Mouse (Mus musculus) kidney, embryonic 16.5 days (tissue): ENCODE data around the gene Sgms1. TPM values are rescaled to one million over a fixed set of nuclear protein-coding genes. Genes with fewer than 3 reads are reported as not detected.
"Not testable (repeated sequence)": the region's sequence is repeated elsewhere in the genome, so short reads cannot be mapped to it uniquely, and the experiment has no call there.

Experiments used
- ATAC-seq: fragments of 200-750 bp; cut with Nextera tagmentation; 2 replicates; pipeline ENCODE4 v1.8.0; 2017; ENCODE audit warnings: moderate TSS enrichment; ENCODE audit not compliant: low FRiP score, low TSS enrichment
- H3K27ac ChIP-seq: fragments of 300-500 bp; sonication (generic); 2 replicates; pipeline ENCODE4 v1.5.1; 2014; ENCODE audit warnings: low read length
- H3K27me3 ChIP-seq: fragments of 300-500 bp; sonication (generic); 2 replicates; pipeline ENCODE4 v1.6.1; 2014; ENCODE audit warnings: low read length, control low read depth, mixed read lengths; ENCODE audit not compliant: insufficient read depth
- H3K36me3 ChIP-seq: fragments of 300-500 bp; sonication (generic); 2 replicates; pipeline ENCODE4 v1.6.1; 2014; ENCODE audit warnings: low read length, control low read depth, mixed read lengths; ENCODE audit not compliant: insufficient read depth
- H3K4me1 ChIP-seq: fragments of 300-500 bp; sonication (generic); 2 replicates; pipeline ENCODE4 v1.6.1; 2014; ENCODE audit warnings: low read length, control low read depth, mixed read lengths; ENCODE audit not compliant: insufficient read depth
- H3K4me2 ChIP-seq: fragments of 300-500 bp; sonication (generic); replicated peaks from 2 replicates; pipeline ENCODE4 v1.6.1; 2014; ENCODE audit warnings: low read depth, low read length
- H3K4me3 ChIP-seq: fragments of 300-500 bp; sonication (generic); 2 replicates; pipeline ENCODE4 v1.5.1; 2014; ENCODE audit warnings: mild to moderate bottlenecking, low read length
- H3K9ac ChIP-seq: fragments of 300-500 bp; sonication (generic); replicated peaks from 2 replicates; pipeline ENCODE4 v1.6.1; 2014; ENCODE audit warnings: low read length
- H3K9me3 ChIP-seq: fragments of 300-500 bp; sonication (generic); 2 replicates; pipeline ENCODE4 v1.6.1; 2016; ENCODE audit warnings: low read length, control low read depth
- WGBS: fragments of 180-500 bp; shearing (Covaris S2); extraction: QIAGEN DNeasy Blood & Tissue Kit; methylation state at CpG from one replicate; pipeline ENCODE4 v1.1.7; 2014; 5-methylcytosine and 5-hydroxymethylcytosine counted together
- polyA plus RNA-seq: library from polyadenylated mRNA; unstranded; fragments of >200 nt; fragmentation: Nextera tagmentation; extraction: Ambion mirVana; gene quantifications from 2 replicates; pipeline ENCODE4 v1.2.1, GENCODE M21; 2015

The Sgms1 gene
- polyA plus RNA-seq, 1 experiment from 2014 or later = 65.5 TPM

GRCm38 (mm10) chr19:32322429-32323035 lies 67.0 kb downstream of the Sgms1 start:
- H3K36me3 ChIP-seq = no peaks in the 10 kb centered on the region
- ATAC-seq = peak; percentile 69
- H3K4me2 ChIP-seq = peak overlapping the region; percentile 47
- H3K4me3 ChIP-seq = peak overlapping the region; percentile 27
- H3K4me1 ChIP-seq = peaks cover 75% of the 10 kb centered on the region
- peak overlapping the region; percentile 46 for H3K9ac ChIP-seq
- WGBS = 24% methylated on average over 3 of the region's 3 CpGs
- H3K9me3 ChIP-seq = no peaks in the 10 kb centered on the region
- no peaks in the 10 kb centered on the region for H3K27me3 ChIP-seq
- H3K27ac ChIP-seq = peak overlapping the region; percentile 94

- no peak for ATAC-seq
- H3K27ac ChIP-seq = no peak overlapping the region
These were observed 69.2 kb downstream of the Sgms1 start for GRCm38 (mm10) chr19:32320366-32320666.

GRCm38 (mm10) chr19:32319531-32320365 lies 69.8 kb downstream of the Sgms1 start:
- no peaks in the 10 kb centered on the region for H3K9me3 ChIP-seq
- ATAC-seq = no peak
- H3K27ac ChIP-seq = no peak overlapping the region
- no peaks in the 10 kb centered on the region for H3K36me3 ChIP-seq
- H3K4me2 ChIP-seq = no peak overlapping the region
- 36% methylated on average over 12 of the region's 12 CpGs for WGBS
- H3K4me1 ChIP-seq = peaks cover 49% of the 10 kb centered on the region
- no peak overlapping the region for H3K4me3 ChIP-seq
- no peaks in the 10 kb centered on the region for H3K27me3 ChIP-seq
- no peak overlapping the region for H3K9ac ChIP-seq

More at GRCm38 (mm10) chr19:32320366-32320666, 69.2 kb downstream of the Sgms1 start:
- Histone ChIP-seq H3K9ac (no peak overlapping the region), H3K27me3 (no peaks in the 10 kb centered on the region), H3K4me2 (peak overlapping the region; percentile 47; the same call in 1 of the 2 replicates), H3K9me3 (no peaks in the 10 kb centered on the region), H3K4me1 (peaks cover 55% of the 10 kb centered on the region), H3K36me3 (no peaks in the 10 kb centered on the region), H3K4me3 (no peak overlapping the region)
- WGBS = 44% methylated on average over 4 of the region's 4 CpGs

- no peak overlapping the region for H3K4me2 ChIP-seq
- peaks cover 43% of the 10 kb centered on the region for H3K4me1 ChIP-seq
- no peaks in the 10 kb centered on the region for H3K27me3 ChIP-seq
- no peak overlapping the region for H3K4me3 ChIP-seq
- H3K9me3 ChIP-seq = no peaks in the 10 kb centered on the region
- H3K27ac ChIP-seq = no peak overlapping the region
- WGBS = 59% methylated on average over 1 of the region's 1 CpGs
- no peak overlapping the region for H3K9ac ChIP-seq
- no peaks in the 10 kb centered on the region for H3K36me3 ChIP-seq
- no peak for ATAC-seq
These were observed 70.5 kb downstream of the Sgms1 start for GRCm38 (mm10) chr19:32319057-32319456.

- H3K9me3 ChIP-seq, ATAC-seq, H3K9ac ChIP-seq, H3K36me3 ChIP-seq, H3K27ac ChIP-seq, H3K27me3 ChIP-seq, H3K4me2 ChIP-seq, H3K4me3 ChIP-seq: not testable (repeated sequence)
- 100% methylated on average over 1 of the region's 1 CpGs for WGBS
- H3K4me1 ChIP-seq = peaks cover 29% of the 10 kb centered on the region
These were observed 72.2 kb downstream of the Sgms1 start for GRCm38 (mm10) chr19:32317347-32317746.

GRCm38 (mm10) chr19:32313304-32313703 lies 76.2 kb downstream of the Sgms1 start:
- Histone ChIP-seq H3K36me3 (no peaks in the 10 kb centered on the region), H3K4me3 (no peak overlapping the region), H3K9me3 (no peaks in the 10 kb centered on the region), H3K4me2 (no peak overlapping the region), H3K27ac (no peak overlapping the region), H3K4me1 (no peaks in the 10 kb centered on the region), H3K27me3 (no peaks in the 10 kb centered on the region), H3K9ac (no peak overlapping the region)
- 91% methylated on average over 4 of the region's 4 CpGs for WGBS
- no peak for ATAC-seq

- Histone ChIP-seq H3K9ac (no peak overlapping the region), H3K9me3 (no peaks in the 10 kb centered on the region), H3K36me3 (0 out of 2 replicates have a peak, but pooled peaks cover 3% of the 10 kb centered on the region), H3K4me2 (no peak overlapping the region), H3K4me1 (no peaks in the 10 kb centered on the region), H3K4me3 (no peak overlapping the region), H3K27ac (no peak overlapping the region), H3K27me3 (no peaks in the 10 kb centered on the region)
- no peak for ATAC-seq
- WGBS = 94% methylated on average over 5 of the region's 5 CpGs
These were observed 77.8 kb downstream of the Sgms1 start for GRCm38 (mm10) chr19:32311762-32312161.

- H3K4me2 ChIP-seq = no peak overlapping the region
- H3K9me3 ChIP-seq = no peaks in the 10 kb centered on the region
- no peak overlapping the region for H3K27ac ChIP-seq
- H3K27me3 ChIP-seq = no peaks in the 10 kb centered on the region
- no peak for ATAC-seq
- 85% methylated on average over 3 of the region's 3 CpGs for WGBS
- no peaks in the 10 kb centered on the region for H3K4me1 ChIP-seq
- 0 out of 2 replicates have a peak, but pooled peaks cover 3% of the 10 kb centered on the region for H3K36me3 ChIP-seq
- no peak overlapping the region for H3K4me3 ChIP-seq
- no peak overlapping the region for H3K9ac ChIP-seq
These were observed 78.5 kb downstream of the Sgms1 start for GRCm38 (mm10) chr19:32311063-32311462.

GRCm38 (mm10) chr19:32310483-32310882 lies 79.0 kb downstream of the Sgms1 start:
- Histone ChIP-seq H3K36me3 (0 out of 2 replicates have a peak, but pooled peaks cover 3% of the 10 kb centered on the region), H3K4me3 (no peak overlapping the region), H3K9ac (no peak overlapping the region), H3K4me2 (no peak overlapping the region), H3K27ac (no peak overlapping the region), H3K27me3 (no peaks in the 10 kb centered on the region), H3K9me3 (no peaks in the 10 kb centered on the region), H3K4me1 (peaks cover under 1% of the 10 kb centered on the region; the same call in 1 of the 2 replicates)
- no peak for ATAC-seq
- WGBS = 94% methylated on average over 5 of the region's 5 CpGs

- 0 out of 2 replicates have a peak, but pooled peaks have one; percentile 57 for ATAC-seq
- no peaks in the 10 kb centered on the region for H3K27me3 ChIP-seq
- H3K36me3 ChIP-seq = 0 out of 2 replicates have a peak, but pooled peaks cover 3% of the 10 kb centered on the region
- H3K4me1 ChIP-seq = peaks cover 11% of the 10 kb centered on the region
- WGBS = 79% methylated on average over 3 of the region's 3 CpGs
- H3K4me2 ChIP-seq = no peak overlapping the region
- no peak overlapping the region for H3K4me3 ChIP-seq
- H3K9me3 ChIP-seq = no peaks in the 10 kb centered on the region
- H3K9ac ChIP-seq = no peak overlapping the region
- H3K27ac ChIP-seq = no peak overlapping the region
These were observed 80.2 kb downstream of the Sgms1 start for GRCm38 (mm10) chr19:32309346-32309745.
